Mouse (Mus musculus) ES-E14 (cell line): ENCODE data around the gene Eef2.

Experiments used
- CHD2 ChIP-seq: IDR thresholded peaks from 2 replicates; pipeline ENCODE4 v1.6.1; 2014; ENCODE audit warnings: mild to moderate bottlenecking, low read depth, low read length, inconsistent platforms
- HCFC1 ChIP-seq: IDR thresholded peaks from 2 replicates; pipeline ENCODE4 v1.6.1; 2012; ENCODE audit warnings: low read length, inconsistent platforms, borderline replicate concordance; ENCODE audit not compliant: insufficient read depth
- MAFK ChIP-seq: IDR thresholded peaks from 2 replicates; pipeline ENCODE4 v1.6.1; 2014; ENCODE audit warnings: mild to moderate bottlenecking, low read depth, low read length, inconsistent platforms; ENCODE audit not compliant: insufficient read depth
- ZNF384 ChIP-seq: IDR thresholded peaks from 2 replicates; pipeline ENCODE4 v1.6.1; 2012; ENCODE audit warnings: low read depth, low read length, inconsistent platforms

- TF ChIP-seq HCFC1: no peak
- no peak for TF ChIP-seq MAFK
- no peak for TF ChIP-seq CHD2
- TF ChIP-seq ZNF384: no peak
Measured at GRCm38 (mm10) chr10:81161602-81162317, 14.7 kb upstream of the Eef2 start.
